Mouse (Mus musculus) embryonic stem cell, embryonic (primary cell): ENCODE data around the gene Cmss1.
"Not testable (repeated sequence)": the region's sequence is repeated elsewhere in the genome, so short reads cannot be mapped to it uniquely, and the experiment has no call there.

Experiments used
- CTCF ChIA-PET, 4 experiments: fragments of 300-600 bp in 2 of 4; fragments of 350-600 bp in 2 of 4; sonication (Branson Sonifier 250); formaldehyde crosslinking; loops; one replicate each; lab custom pipeline; 2022; ENCODE audit warnings: inconsistent platforms in 2 of 4; lab: Charles Lee
- POLR2A ChIA-PET, 4 experiments: fragments of 300-600 bp in 2 of 4; fragments of 350-600 bp in 2 of 4; sonication (Branson Sonifier 250); formaldehyde crosslinking; loops; one replicate each; lab custom pipeline; 2022; ENCODE audit warnings: antibody characterized with exemption in 4 of 4, inconsistent platforms in 1 of 4; lab: Charles Lee

The Cmss1 gene

GRCm38 (mm10) chr16:57397845-57398244, 208.8 kb downstream of the Cmss1 start:
- ChIA-PET POLR2A (interaction anchor here in 2 of 4 experiments (1.0 to 1.5 kb wide), 2 partner anchors 30 to 117 kb away, joined by 3 read pairs; no protein-coding TSS in a partner anchor), CTCF (interaction anchor here in 3 of 4 experiments (0.7 to 3.1 kb wide), 7 partner anchors 15 to 748 kb away, joined by 3 to 29 read pairs (median 9); partner anchors contain the start of gene Nit2 (in 1 of the 3))

- CTCF ChIA-PET = interaction anchor here in 1 of 4 experiments (3.0 kb wide), 1 partner anchor 153 kb away, joined by 23 read pairs; no protein-coding TSS in a partner anchor
- POLR2A ChIA-PET = interaction anchor here in 1 of 4 experiments (1.5 kb wide), 1 partner anchor 17 kb away, joined by 4 read pairs; no protein-coding TSS in a partner anchor
Measured at GRCm38 (mm10) chr16:57396249-57396648, 210.4 kb downstream of the Cmss1 start.

GRCm38 (mm10) chr16:57393161-57393560, 213.5 kb downstream of the Cmss1 start:
- CTCF ChIA-PET = interaction anchor here in 2 of 4 experiments (0.6 kb wide), 2 partner anchors 30 to 48 kb away, joined by 3 read pairs; no protein-coding TSS in a partner anchor

GRCm38 (mm10) chr16:57392461-57392860, 214.2 kb downstream of the Cmss1 start:
- ChIA-PET CTCF (no interaction called here), POLR2A (no interaction called here)

More at GRCm38 (mm10) chr16:57393161-57393560, 213.5 kb downstream of the Cmss1 start:
- POLR2A ChIA-PET = interaction anchor here in 1 of 4 experiments (0.6 kb wide), 1 partner anchor 1132 kb away, joined by 3 read pairs; no protein-coding TSS in a partner anchor

- POLR2A ChIA-PET, CTCF ChIA-PET: not testable (repeated sequence)
Measured at GRCm38 (mm10) chr16:57391171-57391570, 215.5 kb downstream of the Cmss1 start.

- ChIA-PET CTCF (interaction anchor here in 1 of 4 experiments (1.0 kb wide), 1 partner anchor 9 kb away, joined by 3 read pairs; no protein-coding TSS in a partner anchor), POLR2A (no interaction called here)
Measured at GRCm38 (mm10) chr16:57389566-57390251, 217.0 kb downstream of the Cmss1 start.

GRCm38 (mm10) chr16:57384274-57384673, 222.4 kb downstream of the Cmss1 start:
- CTCF ChIA-PET = no interaction called here
- POLR2A ChIA-PET = interaction anchor here in 1 of 4 experiments (1.4 kb wide), 1 partner anchor 11 kb away, joined by 3 read pairs; no protein-coding TSS in a partner anchor

GRCm38 (mm10) chr16:57383266-57383971, 223.2 kb downstream of the Cmss1 start:
- ChIA-PET POLR2A (no interaction called here), CTCF (no interaction called here)

GRCm38 (mm10) chr16:57378631-57379330, 227.9 kb downstream of the Cmss1 start:
- CTCF ChIA-PET = interaction anchor here in 1 of 4 experiments (0.6 kb wide), 1 partner anchor 133 kb away, joined by 3 read pairs; no protein-coding TSS in a partner anchor
- POLR2A ChIA-PET = no interaction called here

GRCm38 (mm10) chr16:57375248-57375837, 231.3 kb downstream of the Cmss1 start:
- ChIA-PET POLR2A (no interaction called here), CTCF (no interaction called here)

GRCm38 (mm10) chr16:57372156-57372555, 234.5 kb downstream of the Cmss1 start:
- POLR2A ChIA-PET = no interaction called here
- CTCF ChIA-PET = no interaction called here

GRCm38 (mm10) chr16:57369846-57370496, 236.7 kb downstream of the Cmss1 start:
- ChIA-PET POLR2A (no interaction called here), CTCF (no interaction called here)

- ChIA-PET CTCF (interaction anchor here in 1 of 4 experiments (1.1 kb wide), 1 partner anchor 32 kb away, joined by 3 read pairs; no protein-coding TSS in a partner anchor), POLR2A (interaction anchor here in 1 of 4 experiments (0.8 to 1.1 kb wide), 2 partner anchors 30 to 226 kb away, joined by 3 read pairs; no protein-coding TSS in a partner anchor)
Measured at GRCm38 (mm10) chr16:57366941-57367694, 239.5 kb downstream of the Cmss1 start.

- POLR2A ChIA-PET = no interaction called here
- CTCF ChIA-PET = no interaction called here
Measured at GRCm38 (mm10) chr16:57366141-57366540, 240.5 kb downstream of the Cmss1 start.

GRCm38 (mm10) chr16:57364498-57364897, 242.2 kb downstream of the Cmss1 start:
- POLR2A ChIA-PET = no interaction called here
- CTCF ChIA-PET = interaction anchor here in 2 of 4 experiments (0.5 to 1.0 kb wide), 2 partner anchors 52 to 121 kb away, joined by 3 read pairs; no protein-coding TSS in a partner anchor

- CTCF ChIA-PET = interaction anchor here in 3 of 4 experiments (0.6 to 1.6 kb wide), 4 partner anchors 33 to 36 kb away, joined by 3 to 7 read pairs (median 4); no protein-coding TSS in a partner anchor
- POLR2A ChIA-PET = interaction anchor here (0.6 to 1.5 kb wide), 9 partner anchors 10 to 244 kb away, joined by 3 to 4 read pairs (median 3); partner anchors contain the start of genes Cmss1 (in 1 of the 4) and Filip1l (in 1 of the 4)
Measured at GRCm38 (mm10) chr16:57362679-57363401, 243.8 kb downstream of the Cmss1 start.
